Mouse (Mus musculus) spleen, adult 12 weeks (tissue): Measurements from ENCODE around the gene Rsph9.

Experiments
- DNase-seq: peaks from one replicate; pipeline ENCODE4 v3.0.0; 2022; ENCODE audit warnings: low spot score

Gene Rsph9

GRCm38 (mm10) chr17:46143578-46144423 is at the start of gene Rsph9:
Rsph9 (minus strand) TSS chr17:46144216.
- peak; percentile 70 for DNase-seq

- DNase-seq: no peak
These were observed 44.8 kb upstream of the Rsph9 start for GRCm38 (mm10) chr17:46188829-46189228.

- no peak for DNase-seq
These were observed 38.3 kb upstream of the Rsph9 start for GRCm38 (mm10) chr17:46182273-46182672.

GRCm38 (mm10) chr17:46170538-46170937 is 26.5 kb upstream of the Rsph9 start:
- no peak for DNase-seq

- DNase-seq: no peak
These were observed 24.8 kb upstream of the Rsph9 start for GRCm38 (mm10) chr17:46168768-46169167.

GRCm38 (mm10) chr17:46168318-46168717 is 24.3 kb upstream of the Rsph9 start:
- DNase-seq: no peak

GRCm38 (mm10) chr17:46167014-46167413 is 23.0 kb upstream of the Rsph9 start:
- no peak for DNase-seq

GRCm38 (mm10) chr17:46166270-46166669 is 22.3 kb upstream of the Rsph9 start:
- no peak for DNase-seq

- DNase-seq: no peak
These were observed 21.4 kb upstream of the Rsph9 start for GRCm38 (mm10) chr17:46165460-46165859.

GRCm38 (mm10) chr17:46164791-46165190 is 20.8 kb upstream of the Rsph9 start:
- DNase-seq: no peak

- no peak for DNase-seq
These were observed 20.3 kb upstream of the Rsph9 start for GRCm38 (mm10) chr17:46164301-46164700.

- peak; percentile 52 for DNase-seq
These were observed 19.0 kb upstream of the Rsph9 start for GRCm38 (mm10) chr17:46162951-46163421.

- no peak for DNase-seq
These were observed 18.5 kb upstream of the Rsph9 start for GRCm38 (mm10) chr17:46162551-46162950.

GRCm38 (mm10) chr17:46161710-46162109 is 17.7 kb upstream of the Rsph9 start:
- DNase-seq: no peak

- no peak for DNase-seq
These were observed 17.2 kb upstream of the Rsph9 start for GRCm38 (mm10) chr17:46161179-46161578.

- DNase-seq: peak; percentile 88
These were observed 16.7 kb upstream of the Rsph9 start, which contains the start of gene Gtpbp2 for GRCm38 (mm10) chr17:46160686-46161085. Gtpbp2 (plus strand) TSS chr17:46161032.

GRCm38 (mm10) chr17:46160090-46160662 is 16.2 kb upstream of the Rsph9 start:
- peak; percentile 91 for DNase-seq

- peak; percentile 59 for DNase-seq
These were observed 15.2 kb upstream of the Rsph9 start for GRCm38 (mm10) chr17:46159236-46159635.

- no peak for DNase-seq
These were observed 13.1 kb upstream of the Rsph9 start for GRCm38 (mm10) chr17:46157131-46157530.

- DNase-seq: peak; percentile 44
These were observed 12.7 kb upstream of the Rsph9 start for GRCm38 (mm10) chr17:46156680-46157079.

GRCm38 (mm10) chr17:46154336-46154735 is 10.3 kb upstream of the Rsph9 start:
- no peak for DNase-seq

GRCm38 (mm10) chr17:46152847-46153782 is 9.1 kb upstream of the Rsph9 start, which contains the start of gene Mad2l1bp:
Mad2l1bp (minus strand) TSS chr17:46153553.
- DNase-seq: peak; percentile 79
